Mouse (Mus musculus): ENCODE results near the gene Tada2a. TPM values are rescaled to one million over a fixed set of nuclear protein-coding genes. Genes with fewer than 3 reads are reported as not detected.

The Tada2a gene
- polyA plus RNA-seq, 1 experiment from 2014 or later, result 38.8 TPM

Other genes starting within 250 kb of the Tada2a start
- 37.4 and 41.9 TPM in 2 replicates for gene Ddx52, start 187.5 kb downstream of the Tada2a start, polyA plus RNA-seq (2015; fragmentation: Nextera tagmentation; extraction: Ambion mirVana)
- 28.2 and 28.6 TPM in 2 replicates for gene Synrg, start 165.2 kb downstream of the Tada2a start, polyA plus RNA-seq (2015; fragmentation: Nextera tagmentation; extraction: Ambion mirVana)
- 27.6 and 33.8 TPM in 2 replicates for gene Dusp14, start 60.3 kb downstream of the Tada2a start, polyA plus RNA-seq (2015; fragmentation: Nextera tagmentation; extraction: Ambion mirVana)
- gene Acaca, start 72 bp upstream of the Tada2a start, polyA plus RNA-seq (2015; fragmentation: Nextera tagmentation; extraction: Ambion mirVana), result 20.5 and 22.6 TPM in 2 replicates
- gene Gm11437, start 37.9 kb upstream of the Tada2a start, polyA plus RNA-seq (2015; fragmentation: Nextera tagmentation; extraction: Ambion mirVana), result not detected in 2 replicates